29 mouse cellular contexts compared by ENCODE assay signal in genomic region chr6:10090966-10091495, GRCm38 (mm10).
DNase-seq lines count a peak whose midpoint lies in the region; ATAC-seq lines count a peak whose summit lies in the region.
"Had no signal": no experiment of that assay in that cellular context is flagged by ENCODE, and none has a peak within 500 bp of the region (broad histone marks: within the 10 kb centered on the region; RNA-seq: fewer than 3 reads in every experiment).

No protein-coding gene starts in this region.

- 79% methylated on average over 1 of the region's 1 CpGs for WGBS in kidney, embryonic 15.5 days

- H3K4me3 ChIP-seq in kidney, embryonic 15.5 days (replicated peaks) = no peak overlapping the region
- H3K4me3 ChIP-seq: embryonic facial prominence, embryonic 10.5 days; embryonic facial prominence, embryonic 13.5 days; erythroblast, embryonic 14.5 days; forebrain, embryonic 12.5 days; forebrain, embryonic 15.5 days; heart, embryonic 12.5 days; heart, embryonic 15.5 days; hindbrain, embryonic 10.5 days; hindbrain, embryonic 13.5 days; intestine, embryonic 15.5 days had no signal

- DNase-seq in kidney, adult 9 months = peak; percentile 59
- DNase-seq in ES-CJ7 (ENCODE audit: low read depth, low spot score) (peak; percentile 96), R1 (ENCODE audit: low read depth, low spot score) (peak; percentile 97), MN1 (ENCODE audit: low spot score) (no peak), liver (no peak)
- DNase-seq: adrenal gland, adult 2 months; adrenal gland, postnatal 14 days; cerebellum, adult 11-12 months; cerebellum, adult 8-10 months; cerebellum, postnatal 10 days; cerebellum, postnatal 36 days; embryo, embryonic 11 days; gastrocnemius, postnatal 10 days; gastrocnemius, postnatal 36 days; heart, postnatal 10 days; heart, postnatal 36 days had no signal

- no peak overlapping the region for H3K27ac ChIP-seq in kidney, embryonic 15.5 days
- H3K27ac ChIP-seq: embryonic facial prominence, embryonic 10.5 days; embryonic facial prominence, embryonic 13.5 days; forebrain, embryonic 12.5 days; forebrain, embryonic 15.5 days; heart, embryonic 15.5 days; hindbrain, embryonic 10.5 days; hindbrain, embryonic 13.5 days; intestine, embryonic 15.5 days had no signal

- H3K9ac ChIP-seq in kidney, embryonic 15.5 days = no peak overlapping the region
- H3K9ac ChIP-seq: embryonic facial prominence, embryonic 13.5 days; forebrain, embryonic 12.5 days; forebrain, embryonic 15.5 days; heart, embryonic 12.5 days; heart, embryonic 15.5 days; hindbrain, embryonic 13.5 days; intestine, embryonic 15.5 days had no signal

- no peak for ATAC-seq in kidney, embryonic 15.5 days (replicated peaks; ENCODE audit: low FRiP score)
- ATAC-seq: CD4-positive, CD25-positive, alpha-beta regulatory T cell, adult 4 months; forebrain, embryonic 15.5 days; hindbrain, embryonic 16.5 days; intestine, embryonic 15.5 days had no signal

- H3K9me3 ChIP-seq in kidney, embryonic 15.5 days (replicated peaks) = no peaks in the 10 kb centered on the region
- H3K9me3 ChIP-seq: embryonic facial prominence, embryonic 10.5 days; embryonic facial prominence, embryonic 13.5 days; forebrain, embryonic 12.5 days; forebrain, embryonic 15.5 days; heart, embryonic 15.5 days; hindbrain, embryonic 10.5 days; hindbrain, embryonic 13.5 days; intestine, embryonic 15.5 days had no signal

- H3K4me1 ChIP-seq in kidney, embryonic 15.5 days = no peaks in the 10 kb centered on the region
- H3K4me1 ChIP-seq: embryonic facial prominence, embryonic 10.5 days; embryonic facial prominence, embryonic 13.5 days; forebrain, embryonic 12.5 days; forebrain, embryonic 15.5 days; heart, embryonic 12.5 days; heart, embryonic 15.5 days; hindbrain, embryonic 10.5 days; hindbrain, embryonic 13.5 days; intestine, embryonic 15.5 days had no signal

- H3K27me3 ChIP-seq in kidney, embryonic 15.5 days = no peaks in the 10 kb centered on the region
- H3K27me3 ChIP-seq: embryonic facial prominence, embryonic 13.5 days; forebrain, embryonic 12.5 days; forebrain, embryonic 15.5 days; heart, embryonic 12.5 days; heart, embryonic 15.5 days; hindbrain, embryonic 13.5 days; intestine, embryonic 15.5 days had no signal

- H3K36me3 ChIP-seq in kidney, embryonic 15.5 days = no peaks in the 10 kb centered on the region
- H3K36me3 ChIP-seq: embryonic facial prominence, embryonic 10.5 days; embryonic facial prominence, embryonic 13.5 days; forebrain, embryonic 12.5 days; forebrain, embryonic 15.5 days; heart, embryonic 12.5 days; heart, embryonic 15.5 days; hindbrain, embryonic 10.5 days; hindbrain, embryonic 13.5 days; intestine, embryonic 15.5 days had no signal

- H3K4me2 ChIP-seq in kidney, embryonic 15.5 days = no peak overlapping the region
- H3K4me2 ChIP-seq: embryonic facial prominence, embryonic 13.5 days; forebrain, embryonic 12.5 days; forebrain, embryonic 15.5 days; heart, embryonic 12.5 days; heart, embryonic 15.5 days; hindbrain, embryonic 13.5 days; intestine, embryonic 15.5 days had no signal

Comparison
In these comparisons a context has a peak if more than half of its experiments do, and no peak if none do; other contexts are left out.
1. DNase-seq: peak in kidney, adult 9 months (single experiment), ES-CJ7 (single experiment) and R1 (single experiment); none in MN1 (single experiment) and liver (single experiment).